Mouse (Mus musculus): Measurements from ENCODE around the gene Brpf3. TPM values are rescaled to one million over a fixed set of nuclear protein-coding genes. Genes with fewer than 3 reads are reported as not detected.

The Brpf3 gene
- total and polyA plus RNA-seq, 3 experiments = 3.4 to 87.3 (median 30.9) TPM

DNA sequence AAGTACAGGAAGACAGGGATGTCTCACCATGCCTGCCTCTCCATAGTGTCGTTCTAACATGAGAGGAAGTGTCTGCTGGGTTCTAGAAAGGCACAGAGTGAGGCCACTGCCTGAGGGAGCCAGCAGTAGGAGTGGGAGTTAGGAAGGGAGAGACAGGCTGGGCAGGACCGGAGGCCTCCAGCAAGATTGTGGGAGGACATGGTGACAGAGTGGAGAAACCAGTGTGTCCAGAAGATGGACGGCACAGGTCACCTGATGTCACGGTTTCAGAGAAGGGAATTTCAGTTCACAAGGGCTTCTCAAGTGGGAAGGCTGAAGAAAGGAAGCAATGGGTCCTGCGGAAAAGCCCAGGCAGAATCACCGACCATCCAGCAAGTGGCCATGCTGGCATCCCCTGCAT is 63.6 kb downstream of the Brpf3 start:
- no peak for DNase-seq (ENCODE audit: low spot score)
- TF ChIP-seq GATA2 (IDR thresholded peaks at IDR 0.05; ENCODE audit: borderline replicate concordance, low read depth, low read length) (no peak), CTCF (IDR thresholded peaks at IDR 0.05; ENCODE audit: low read depth, low read length) (no peak), TAL1 (conservative IDR thresholded peaks at IDR 0.05; ENCODE audit: low read depth, low read length) (no peak), GATA1 (IDR thresholded peaks at IDR 0.05; ENCODE audit: borderline replicate concordance, low read length) (no peak), POLR2AphosphoS5 (IDR thresholded peaks at IDR 0.05; ENCODE audit: insufficient replicate concordance, low read depth, low read length) (no peak)
- Histone ChIP-seq H3K36me3 (replicated peaks) (no peaks in the 10 kb centered on the region), H3K4me1 (ENCODE audit: insufficient read depth, low read depth, low read length) (no peaks in the 10 kb centered on the region), H3K27me3 (ENCODE audit: insufficient read depth, low read length) (peaks cover 25% of the 10 kb centered on the region), H3K4me3 (ENCODE audit: low read depth, low read length) (no peak overlapping the region), H3K9me3 (replicated peaks) (no peaks in the 10 kb centered on the region)
- ATAC-seq (ENCODE audit: extremely low read depth, insufficient number of reproducible peaks, low FRiP score, poor library complexity, severe bottlenecking) = no peak

DNA sequence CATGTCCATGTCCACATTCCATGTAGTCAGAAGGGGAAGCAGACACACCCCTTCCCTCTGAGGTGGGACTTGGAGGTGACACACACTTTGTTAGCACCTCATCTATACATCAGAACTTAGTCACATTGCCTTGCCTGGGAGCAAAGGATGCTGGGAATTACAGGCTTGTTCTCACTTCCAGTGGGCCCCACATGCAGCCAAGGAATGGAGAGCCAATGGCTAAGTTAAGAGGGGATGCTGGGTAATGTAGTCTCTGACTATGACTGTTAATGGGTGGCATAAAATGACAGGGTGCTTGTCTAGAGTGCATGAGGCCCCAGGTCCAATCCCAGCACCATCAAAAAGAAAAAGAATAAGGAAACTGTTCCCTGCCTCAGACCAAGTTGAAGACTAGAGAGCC is 66.0 kb downstream of the Brpf3 start:
- H3K4me1 ChIP-seq (ENCODE audit: insufficient read depth, low read depth, low read length) = no peaks in the 10 kb centered on the region
- H3K36me3 ChIP-seq (replicated peaks) = no peaks in the 10 kb centered on the region
- DNase-seq (ENCODE audit: low spot score) (no peak), ATAC-seq (ENCODE audit: extremely low read depth, insufficient number of reproducible peaks, low FRiP score, poor library complexity, severe bottlenecking) (no peak)
- TF ChIP-seq POLR2AphosphoS5 (IDR thresholded peaks at IDR 0.05; ENCODE audit: insufficient replicate concordance, low read depth, low read length) (no peak), TAL1 (conservative IDR thresholded peaks at IDR 0.05; ENCODE audit: low read depth, low read length) (no peak), GATA2 (IDR thresholded peaks at IDR 0.05; ENCODE audit: borderline replicate concordance, low read depth, low read length) (no peak)
- H3K9me3 ChIP-seq (replicated peaks) = no peaks in the 10 kb centered on the region
- no peak overlapping the region for H3K4me3 ChIP-seq (ENCODE audit: low read depth, low read length)
- H3K27me3 ChIP-seq (ENCODE audit: insufficient read depth, low read length) = peaks cover 29% of the 10 kb centered on the region

DNA sequence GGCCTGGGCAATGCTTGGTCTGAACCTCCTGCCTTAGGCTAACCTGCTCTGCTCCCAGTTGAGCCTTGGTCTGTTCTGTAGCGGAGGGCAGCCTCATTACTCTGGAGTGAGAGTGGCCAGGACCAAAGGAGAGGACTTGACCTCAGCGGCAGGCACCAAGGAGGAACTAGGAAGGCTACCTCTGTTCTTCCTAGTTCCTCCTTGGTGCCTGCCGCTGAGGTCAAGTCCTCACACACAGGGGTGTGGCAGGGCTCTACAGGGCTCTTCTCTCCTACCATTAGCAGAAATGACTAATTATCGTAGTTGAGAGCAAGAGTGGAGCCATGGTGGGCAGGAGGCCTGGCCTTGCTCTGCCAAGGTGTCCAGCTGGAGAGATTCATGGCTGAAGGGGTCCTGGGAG is 66.5 kb downstream of the Brpf3 start:
- Histone ChIP-seq H3K36me3 (replicated peaks) (no peaks in the 10 kb centered on the region), H3K9me3 (replicated peaks) (no peaks in the 10 kb centered on the region), H3K4me3 (ENCODE audit: low read depth, low read length) (no peak overlapping the region), H3K27me3 (ENCODE audit: insufficient read depth, low read length) (peaks cover 32% of the 10 kb centered on the region), H3K4me1 (ENCODE audit: insufficient read depth, low read depth, low read length) (no peaks in the 10 kb centered on the region)
- no peak for ATAC-seq (ENCODE audit: extremely low read depth, insufficient number of reproducible peaks, low FRiP score, poor library complexity, severe bottlenecking)
- TF ChIP-seq GATA2 (IDR thresholded peaks at IDR 0.05; ENCODE audit: borderline replicate concordance, low read depth, low read length) = no peak
- no peak for TF ChIP-seq GATA1 (IDR thresholded peaks at IDR 0.05; ENCODE audit: borderline replicate concordance, low read length)
- TF ChIP-seq CTCF (IDR thresholded peaks at IDR 0.05; ENCODE audit: low read depth, low read length) = no peak
- TF ChIP-seq POLR2AphosphoS5 (IDR thresholded peaks at IDR 0.05; ENCODE audit: insufficient replicate concordance, low read depth, low read length) = no peak
- TF ChIP-seq TAL1 (conservative IDR thresholded peaks at IDR 0.05; ENCODE audit: low read depth, low read length) = no peak
- no peak for DNase-seq (ENCODE audit: low spot score)

DNA sequence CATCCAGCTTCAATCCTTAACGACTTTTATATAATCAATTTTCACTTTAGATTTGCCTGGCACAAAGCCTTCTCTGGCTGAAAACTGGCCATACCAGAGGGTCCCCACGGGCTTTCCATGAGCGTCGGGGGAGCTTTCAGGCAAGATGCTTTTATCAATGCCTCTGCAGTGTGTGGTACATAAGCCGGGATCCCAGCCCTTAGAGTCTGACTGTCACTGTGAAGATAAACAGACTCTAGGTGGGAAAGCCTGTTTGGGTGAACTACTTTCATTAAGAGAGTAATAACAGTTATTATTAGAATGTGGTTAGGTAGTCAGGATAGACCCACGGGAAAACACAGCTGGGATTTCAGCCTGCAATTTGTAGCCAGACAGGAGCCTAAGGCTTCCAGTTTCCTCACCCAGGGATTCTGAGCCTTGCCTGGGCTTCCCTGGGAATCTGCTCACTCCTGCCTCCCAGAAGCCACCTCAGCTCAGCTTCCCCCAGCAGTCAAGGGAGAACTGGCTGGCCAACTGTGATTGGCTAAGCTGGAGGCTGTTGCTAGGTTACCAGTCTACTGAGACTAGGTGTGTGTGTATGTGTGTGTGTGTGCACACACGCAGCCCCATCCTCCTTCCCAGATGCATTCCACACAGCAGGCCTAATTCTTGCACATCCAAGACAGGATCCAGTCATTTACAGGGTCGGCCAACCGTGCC is 68.7 kb downstream of the Brpf3 start:
- DNase-seq (ENCODE audit: low spot score) (no peak), ATAC-seq (ENCODE audit: extremely low read depth, insufficient number of reproducible peaks, low FRiP score, poor library complexity, severe bottlenecking) (no peak)
- Histone ChIP-seq H3K9me3 (replicated peaks) (no peaks in the 10 kb centered on the region), H3K36me3 (replicated peaks) (no peaks in the 10 kb centered on the region), H3K27me3 (ENCODE audit: insufficient read depth, low read length) (peaks cover 27% of the 10 kb centered on the region), H3K4me3 (ENCODE audit: low read depth, low read length) (no peak overlapping the region), H3K4me1 (ENCODE audit: insufficient read depth, low read depth, low read length) (no peaks in the 10 kb centered on the region)
- TF ChIP-seq POLR2AphosphoS5 (IDR thresholded peaks at IDR 0.05; ENCODE audit: insufficient replicate concordance, low read depth, low read length) (no peak), GATA1 (IDR thresholded peaks at IDR 0.05; ENCODE audit: borderline replicate concordance, low read length) (no peak), TAL1 (conservative IDR thresholded peaks at IDR 0.05; ENCODE audit: low read depth, low read length) (no peak)

DNA sequence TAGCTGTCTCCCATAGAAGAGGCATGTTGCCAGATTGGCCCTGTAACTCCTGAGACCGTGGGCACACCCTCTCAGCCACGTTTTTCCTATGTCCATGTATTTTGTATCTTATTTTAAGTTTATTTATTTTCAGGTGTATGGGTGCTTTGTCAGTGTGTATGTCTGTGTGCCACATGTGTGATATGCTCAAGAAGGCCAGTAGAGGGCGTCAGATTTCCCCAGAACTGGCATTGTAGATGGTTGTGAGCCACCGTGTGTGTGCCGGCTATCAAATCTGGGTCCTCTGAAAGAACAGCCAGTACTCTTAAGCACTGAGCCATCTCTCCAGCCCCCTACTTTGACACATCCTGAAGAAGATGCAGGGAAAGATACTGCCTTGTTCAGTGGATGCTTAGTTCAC is 69.5 kb downstream of the Brpf3 start:
- no peak for ATAC-seq (ENCODE audit: extremely low read depth, insufficient number of reproducible peaks, low FRiP score, poor library complexity, severe bottlenecking)
- H3K36me3 ChIP-seq (replicated peaks) = no peaks in the 10 kb centered on the region
- no peak overlapping the region for H3K4me3 ChIP-seq (ENCODE audit: low read depth, low read length)
- no peak for TF ChIP-seq GATA1 (IDR thresholded peaks at IDR 0.05; ENCODE audit: borderline replicate concordance, low read length)
- TF ChIP-seq POLR2AphosphoS5 (IDR thresholded peaks at IDR 0.05; ENCODE audit: insufficient replicate concordance, low read depth, low read length) = no peak
- TF ChIP-seq TAL1 (conservative IDR thresholded peaks at IDR 0.05; ENCODE audit: low read depth, low read length) = no peak
- no peak for TF ChIP-seq GATA2 (IDR thresholded peaks at IDR 0.05; ENCODE audit: borderline replicate concordance, low read depth, low read length)
- no peak for TF ChIP-seq CTCF (IDR thresholded peaks at IDR 0.05; ENCODE audit: low read depth, low read length)
- no peaks in the 10 kb centered on the region for H3K4me1 ChIP-seq (ENCODE audit: insufficient read depth, low read depth, low read length)
- DNase-seq (ENCODE audit: low spot score) = no peak
- H3K9me3 ChIP-seq (replicated peaks) = no peaks in the 10 kb centered on the region
- peaks cover 24% of the 10 kb centered on the region for H3K27me3 ChIP-seq (ENCODE audit: insufficient read depth, low read length)

DNA sequence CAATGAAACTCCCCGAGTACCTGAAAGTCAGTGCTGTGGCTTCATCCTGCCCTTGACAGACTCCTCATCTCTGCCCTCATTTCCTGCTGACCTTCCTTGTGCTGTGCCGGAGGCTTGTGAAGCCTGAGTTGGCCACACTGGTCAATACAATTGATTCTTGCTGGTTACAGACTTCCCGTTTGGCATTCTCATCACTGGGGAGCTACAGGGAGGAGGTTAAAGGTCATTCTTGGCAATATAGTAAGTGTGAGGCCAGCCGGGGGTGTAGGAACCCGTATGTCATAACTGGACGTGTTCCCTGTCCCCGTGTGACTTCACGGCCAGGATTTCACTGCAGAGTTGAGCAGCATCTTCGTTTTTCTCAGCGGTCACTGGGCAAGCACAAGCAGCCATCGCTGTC is 70.9 kb downstream of the Brpf3 start:
- Histone ChIP-seq H3K9me3 (replicated peaks) (no peaks in the 10 kb centered on the region), H3K27me3 (ENCODE audit: insufficient read depth, low read length) (peaks cover 27% of the 10 kb centered on the region), H3K4me3 (ENCODE audit: low read depth, low read length) (no peak overlapping the region), H3K36me3 (replicated peaks) (no peaks in the 10 kb centered on the region), H3K4me1 (ENCODE audit: insufficient read depth, low read depth, low read length) (0 out of 2 replicates have a peak, but pooled peaks cover 1% of the 10 kb centered on the region)
- ATAC-seq (ENCODE audit: extremely low read depth, insufficient number of reproducible peaks, low FRiP score, poor library complexity, severe bottlenecking) = no peak
- TF ChIP-seq TAL1 (conservative IDR thresholded peaks at IDR 0.05; ENCODE audit: low read depth, low read length) (no peak), GATA2 (IDR thresholded peaks at IDR 0.05; ENCODE audit: borderline replicate concordance, low read depth, low read length) (no peak), POLR2AphosphoS5 (IDR thresholded peaks at IDR 0.05; ENCODE audit: insufficient replicate concordance, low read depth, low read length) (no peak), CTCF (IDR thresholded peaks at IDR 0.05; ENCODE audit: low read depth, low read length) (no peak), GATA1 (IDR thresholded peaks at IDR 0.05; ENCODE audit: borderline replicate concordance, low read length) (no peak)
- no peak for DNase-seq (ENCODE audit: low spot score)
